Mouse (Mus musculus) heart, embryonic 10.5 days (tissue): ENCODE measurements around the gene H2afy2. TPM values are rescaled to one million over a fixed set of nuclear protein-coding genes. Genes with fewer than 3 reads are reported as not detected.

Experiments used
- DNase-seq: peaks from one replicate; pipeline ENCODE4 v3.0.0-alpha.2; 2017; ENCODE audit warnings: low spot score
- H3K27ac ChIP-seq: fragments of 300-500 bp; sonication (generic); 2 replicates; pipeline ENCODE4 v1.5.1; 2016; ENCODE audit warnings: mild to moderate bottlenecking
- H3K27me3 ChIP-seq: fragments of 300-500 bp; sonication (generic); 2 replicates; pipeline ENCODE4 v1.6.1; 2016; ENCODE audit warnings: mild to moderate bottlenecking; ENCODE audit not compliant: poor library complexity, insufficient read depth, severe bottlenecking
- H3K36me3 ChIP-seq: fragments of 300-500 bp; sonication (generic); 2 replicates; pipeline ENCODE4 v1.6.1; 2016; ENCODE audit warnings: mild to moderate bottlenecking, moderate library complexity
- H3K4me1 ChIP-seq: fragments of 300-500 bp; sonication (generic); 2 replicates; pipeline ENCODE4 v1.6.1; 2016; ENCODE audit warnings: mild to moderate bottlenecking
- H3K4me3 ChIP-seq: fragments of 300-500 bp; sonication (generic); 2 replicates; pipeline ENCODE4 v1.5.1; 2016; ENCODE audit warnings: mild to moderate bottlenecking, moderate library complexity
- H3K9me3 ChIP-seq: fragments of 300-500 bp; sonication (generic); 2 replicates; pipeline ENCODE4 v1.6.1; 2016; ENCODE audit warnings: mild to moderate bottlenecking, moderate library complexity
- WGBS: fragments of 180-500 bp; shearing (Covaris S2); methylation state at CpG from one replicate; pipeline ENCODE4 v1.1.7; 2016; 5-methylcytosine and 5-hydroxymethylcytosine counted together
- polyA plus RNA-seq: library from polyadenylated mRNA; unstranded; fragments of >200 nt; fragmentation: Nextera tagmentation; extraction: Ambion mirVana; gene quantifications from 2 replicates; pipeline ENCODE4 v1.2.1, GENCODE M21; 2016

Gene H2afy2
- polyA plus RNA-seq, 1 experiment from 2014 or later = 148 TPM

DNA sequence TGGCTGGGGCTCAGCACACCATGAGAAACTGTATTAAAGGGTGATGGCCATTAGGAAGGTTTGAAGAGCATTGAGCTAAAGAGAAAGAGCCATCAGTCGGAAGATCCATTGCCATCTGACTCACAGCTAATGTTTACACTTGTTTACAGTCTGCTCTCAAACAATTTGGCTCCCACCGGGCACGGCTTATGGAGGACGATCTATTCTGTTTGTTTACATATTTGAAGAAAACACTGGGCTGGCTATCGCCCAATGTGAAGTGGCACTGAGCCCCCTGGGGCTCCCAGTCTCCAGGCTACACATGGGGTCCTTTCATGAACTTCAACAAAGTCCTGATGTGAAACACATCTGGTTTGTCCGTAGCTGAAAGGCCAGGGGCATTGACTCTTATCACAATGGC, 17.1 kb downstream of the H2afy2 start:
- H3K36me3 ChIP-seq = peaks cover 6% of the 10 kb centered on the region; the same call in 1 of the 2 replicates
- DNase-seq = no peak
- 56% methylated on average over 6 of the region's 6 CpGs for WGBS

DNA sequence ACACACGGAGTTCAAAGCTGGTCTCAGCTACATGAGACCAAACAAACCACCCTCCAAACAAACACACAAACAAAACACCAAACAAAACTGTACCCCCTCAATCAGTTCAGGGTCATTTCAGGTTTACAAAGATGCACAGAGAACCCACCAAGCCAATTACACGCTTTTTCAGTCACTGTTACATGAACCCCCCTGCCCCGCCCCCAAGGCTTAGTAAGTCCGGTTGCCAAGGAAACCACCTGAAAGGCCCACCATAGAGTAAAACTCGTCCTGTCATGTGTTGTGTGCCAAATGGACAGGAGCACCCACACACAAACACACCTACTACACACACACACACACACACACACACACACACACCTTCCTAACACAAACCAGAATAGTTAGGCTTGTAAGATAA, 18.4 kb downstream of the H2afy2 start:
- no peaks in the 10 kb centered on the region for H3K27me3 ChIP-seq
- H3K27ac ChIP-seq = no peak overlapping the region
- H3K4me3 ChIP-seq = no peak overlapping the region
- H3K4me1 ChIP-seq = peaks cover 17% of the 10 kb centered on the region
- 0 out of 2 replicates have a peak, but pooled peaks cover 4% of the 10 kb centered on the region for H3K36me3 ChIP-seq
- 74% methylated on average over 5 of the region's 5 CpGs for WGBS
- no peak for DNase-seq
- H3K9me3 ChIP-seq = no peaks in the 10 kb centered on the region

More for the DNA sequence above, 17.1 kb downstream of the H2afy2 start:
- H3K4me1 ChIP-seq = peaks cover 17% of the 10 kb centered on the region
- no peak overlapping the region for H3K4me3 ChIP-seq
- no peaks in the 10 kb centered on the region for H3K27me3 ChIP-seq
- H3K9me3 ChIP-seq = no peaks in the 10 kb centered on the region
- H3K27ac ChIP-seq = no peak overlapping the region

DNA sequence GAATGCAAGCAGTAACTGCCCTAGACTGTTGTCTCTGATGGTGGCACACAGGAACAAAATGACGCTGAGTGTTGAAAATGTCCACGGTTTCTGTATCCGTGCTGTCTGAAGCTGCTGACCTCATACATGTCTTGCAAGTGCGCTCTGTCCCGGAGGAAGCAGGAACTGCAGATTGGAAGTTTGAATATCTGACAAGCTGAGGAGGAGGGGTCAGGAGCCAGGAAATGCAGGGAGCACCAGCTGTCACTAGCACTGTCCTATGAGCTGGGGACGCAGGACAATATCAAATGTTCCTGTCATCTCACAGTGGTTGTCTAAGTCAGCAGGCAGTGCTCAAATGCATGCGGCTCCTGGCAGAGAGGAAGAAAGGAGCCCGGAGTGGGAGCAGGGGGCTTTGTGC, 19.3 kb downstream of the H2afy2 start:
- H3K36me3 ChIP-seq = 0 out of 2 replicates have a peak, but pooled peaks cover 4% of the 10 kb centered on the region
- H3K4me3 ChIP-seq = 0 out of 2 replicates have a peak overlapping the region, but pooled peaks have one; percentile 12
- peaks cover 22% of the 10 kb centered on the region for H3K4me1 ChIP-seq
- DNase-seq = no peak
- peak overlapping the region; percentile 57 for H3K27ac ChIP-seq
- WGBS = 40% methylated on average over 8 of the region's 8 CpGs
- H3K9me3 ChIP-seq = no peaks in the 10 kb centered on the region
- no peaks in the 10 kb centered on the region for H3K27me3 ChIP-seq

DNA sequence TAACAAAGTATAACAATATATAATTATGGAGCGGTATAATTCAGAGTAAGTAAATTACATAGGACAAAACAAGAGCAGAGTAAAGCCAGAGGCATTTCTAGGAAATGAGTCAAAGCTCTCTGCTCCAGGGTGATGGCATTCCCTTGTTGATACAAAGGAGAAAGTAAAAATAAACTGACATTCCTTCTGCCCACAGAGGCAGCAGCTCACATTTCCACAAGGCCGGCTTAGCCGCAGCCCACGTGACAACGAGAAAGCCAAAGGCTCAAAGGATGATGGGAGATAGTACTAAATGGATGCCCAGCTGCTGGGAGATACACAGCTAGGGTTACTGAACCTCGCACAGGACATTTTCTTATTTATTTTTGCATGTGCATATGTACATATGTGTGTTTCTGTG, 24.1 kb downstream of the H2afy2 start:
- peaks cover 29% of the 10 kb centered on the region for H3K4me1 ChIP-seq
- H3K36me3 ChIP-seq = peaks cover 26% of the 10 kb centered on the region
- H3K4me3 ChIP-seq = no peak overlapping the region; the same call in 1 of the 2 replicates
- WGBS = 24% methylated on average over 6 of the region's 6 CpGs
- peak overlapping the region; percentile 81 for H3K27ac ChIP-seq
- peak; percentile 90 for DNase-seq
- no peaks in the 10 kb centered on the region for H3K9me3 ChIP-seq
- no peaks in the 10 kb centered on the region for H3K27me3 ChIP-seq

DNA sequence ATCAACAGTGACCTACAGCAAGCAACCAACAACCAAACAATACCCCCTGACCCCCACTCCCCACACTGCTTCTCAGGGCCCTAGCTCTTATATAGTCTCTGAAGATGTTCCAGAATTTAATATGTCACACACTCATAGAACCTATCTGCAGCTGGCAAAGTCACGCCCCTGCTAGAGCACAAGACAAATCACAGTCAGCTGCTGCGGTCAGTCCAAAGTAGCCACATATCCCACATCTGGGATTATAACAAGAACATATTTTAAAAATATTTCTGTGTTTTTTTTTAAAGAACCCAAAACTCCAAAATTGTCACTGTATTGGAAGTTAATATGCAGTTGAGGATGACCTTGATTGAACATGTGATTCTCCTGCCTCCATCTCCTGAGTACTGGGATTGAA, 25.0 kb downstream of the H2afy2 start:
- H3K27ac ChIP-seq = peak overlapping the region; percentile 81; the same call in 1 of the 2 replicates
- peaks cover 35% of the 10 kb centered on the region for H3K36me3 ChIP-seq
- H3K27me3 ChIP-seq = no peaks in the 10 kb centered on the region
- H3K4me1 ChIP-seq = peaks cover 21% of the 10 kb centered on the region
- WGBS = 95% methylated on average over 2 of the region's 2 CpGs
- H3K9me3 ChIP-seq = no peaks in the 10 kb centered on the region
- DNase-seq = no peak
- no peak overlapping the region for H3K4me3 ChIP-seq

DNA sequence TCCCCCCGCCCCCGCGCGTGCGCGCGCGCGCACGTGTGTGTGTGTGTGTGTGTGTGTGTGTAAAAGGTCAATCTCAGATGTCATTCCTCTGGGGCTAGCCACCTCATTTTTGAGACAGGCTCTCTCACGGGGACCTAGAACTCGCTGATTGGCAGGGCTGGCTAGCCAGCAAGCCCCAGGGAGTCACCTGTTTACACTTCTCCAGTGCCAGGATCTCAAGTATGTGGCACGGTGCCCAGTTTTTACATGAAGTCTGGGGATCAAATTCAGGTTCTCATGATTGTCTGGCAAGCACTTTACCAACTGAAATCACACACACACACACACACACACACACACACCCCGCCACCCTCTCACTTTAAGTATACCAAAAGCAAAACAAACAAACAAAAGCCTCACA, 26.9 kb downstream of the H2afy2 start:
- H3K27me3 ChIP-seq = no peaks in the 10 kb centered on the region
- no peak overlapping the region for H3K27ac ChIP-seq
- H3K4me1 ChIP-seq = peaks cover 21% of the 10 kb centered on the region
- WGBS = 89% methylated on average over 14 of the region's 14 CpGs
- no peak for DNase-seq
- H3K36me3 ChIP-seq = peaks cover 52% of the 10 kb centered on the region
- no peak overlapping the region for H3K4me3 ChIP-seq
- H3K9me3 ChIP-seq = no peaks in the 10 kb centered on the region

DNA sequence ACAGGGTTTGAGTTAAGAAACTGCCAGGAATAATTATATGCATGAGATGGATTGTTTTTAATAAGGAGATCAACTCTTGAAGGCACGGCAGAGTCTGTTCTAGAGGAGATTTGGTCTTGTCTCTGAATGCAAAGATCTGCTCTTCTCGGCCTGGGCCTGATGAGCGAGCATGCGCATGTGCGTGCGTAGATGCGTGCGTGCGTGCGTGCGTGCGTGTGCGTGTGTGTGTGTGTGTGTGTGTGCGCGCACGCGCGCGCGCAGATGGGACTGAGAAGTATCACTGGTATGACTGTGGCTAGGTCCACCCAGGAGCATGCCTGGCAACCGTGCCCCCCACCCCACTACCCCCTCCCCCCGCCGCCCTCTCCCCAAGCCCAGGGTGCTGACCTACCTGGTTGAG, 30.9 kb downstream of the H2afy2 start:
- no peaks in the 10 kb centered on the region for H3K27me3 ChIP-seq
- no peak overlapping the region for H3K27ac ChIP-seq
- no peaks in the 10 kb centered on the region for H3K9me3 ChIP-seq
- H3K4me1 ChIP-seq = peaks cover 8% of the 10 kb centered on the region; the same call in 1 of the 2 replicates
- DNase-seq = no peak
- WGBS = 96% methylated on average over 23 of the region's 23 CpGs
- H3K4me3 ChIP-seq = no peak overlapping the region
- H3K36me3 ChIP-seq = peaks cover 88% of the 10 kb centered on the region

DNA sequence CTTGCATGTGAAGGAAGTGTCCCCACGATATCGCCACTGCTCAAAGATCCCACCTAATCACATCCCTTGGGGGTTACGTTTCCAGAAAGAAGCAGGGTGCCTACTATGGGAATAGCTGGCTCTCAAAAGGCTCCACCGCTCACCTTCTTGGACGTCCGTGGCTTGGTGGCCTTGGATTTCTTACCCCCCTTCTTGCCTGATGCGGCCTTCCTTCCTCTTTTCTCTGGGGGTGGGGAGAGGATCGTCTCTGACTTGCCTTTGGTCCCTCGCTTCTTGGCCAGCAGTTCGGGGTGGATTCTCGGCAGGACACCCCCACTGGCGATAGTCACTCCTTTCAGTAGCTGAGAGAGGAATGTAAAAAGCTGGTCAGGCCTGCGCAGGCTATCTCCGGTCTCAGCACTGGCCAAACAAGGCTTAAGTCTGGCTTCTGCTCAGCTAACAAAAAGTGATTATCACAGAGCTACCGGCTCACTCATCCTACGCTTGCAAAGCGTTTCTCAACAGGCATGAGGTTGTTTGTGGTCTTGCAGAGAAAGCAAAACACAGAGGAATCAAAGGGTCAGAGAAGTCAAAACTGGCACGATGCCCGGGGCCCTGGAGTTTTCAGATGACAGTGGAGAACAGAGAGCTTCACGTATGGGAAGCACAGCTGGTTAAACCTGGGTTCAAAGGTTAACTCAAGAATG, 32.3 kb downstream of the H2afy2 start:
- H3K36me3 ChIP-seq = peaks cover 93% of the 10 kb centered on the region
- WGBS = 83% methylated on average over 20 of the region's 20 CpGs
- H3K27ac ChIP-seq = no peak overlapping the region

DNA sequence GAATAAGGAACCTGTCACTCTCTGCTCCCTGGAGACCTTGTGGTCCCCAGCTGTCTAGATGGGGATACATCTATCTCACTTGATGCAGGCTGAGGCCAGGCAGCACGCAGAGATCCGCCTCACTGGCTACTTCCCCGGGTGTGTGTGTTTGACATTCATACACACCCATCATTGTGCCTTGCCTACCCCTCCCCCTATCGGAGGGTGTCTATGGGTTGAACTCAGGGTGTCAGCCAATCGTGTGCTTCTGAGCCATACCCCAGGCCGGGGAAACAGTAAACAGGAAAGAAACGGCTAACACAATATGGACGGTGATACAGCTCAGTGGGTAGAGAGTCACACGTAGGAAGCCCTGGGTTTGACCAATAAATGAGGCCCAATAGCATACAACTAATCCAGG, 33.9 kb downstream of the H2afy2 start:
- peaks cover 95% of the 10 kb centered on the region for H3K36me3 ChIP-seq
- WGBS = 88% methylated on average over 9 of the region's 9 CpGs

More for the DNA sequence above, 32.3 kb downstream of the H2afy2 start:
- DNase-seq = no peak
- H3K27me3 ChIP-seq = no peaks in the 10 kb centered on the region
- no peak overlapping the region for H3K4me3 ChIP-seq
- H3K4me1 ChIP-seq = no peaks in the 10 kb centered on the region
- H3K9me3 ChIP-seq = no peaks in the 10 kb centered on the region

DNA sequence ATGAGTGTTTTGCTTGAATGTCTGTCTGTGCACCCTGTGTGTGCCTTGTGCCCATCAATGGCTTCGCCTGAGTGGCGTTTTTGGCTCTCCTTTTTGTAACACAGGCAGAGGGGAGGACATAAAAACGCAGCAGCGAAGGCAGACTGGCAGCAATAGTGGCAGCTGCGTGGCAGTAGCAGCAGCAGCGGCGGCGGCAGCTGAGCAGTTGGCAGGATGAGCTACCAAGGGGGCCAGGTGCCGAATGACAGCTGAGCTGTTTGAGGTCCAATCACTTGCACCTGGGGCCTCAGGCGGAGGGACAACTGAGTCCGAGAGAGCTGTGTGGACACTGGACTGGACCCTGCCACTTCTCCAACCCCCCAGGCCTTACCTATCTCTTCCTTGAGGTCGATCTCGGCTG, 36.6 kb downstream of the H2afy2 start:
- no peaks in the 10 kb centered on the region for H3K27me3 ChIP-seq
- H3K4me3 ChIP-seq = no peak overlapping the region
- H3K27ac ChIP-seq = no peak overlapping the region
- no peak for DNase-seq
- peaks cover 96% of the 10 kb centered on the region for H3K36me3 ChIP-seq
- no peaks in the 10 kb centered on the region for H3K4me1 ChIP-seq
- peaks cover 6% of the 10 kb centered on the region for H3K9me3 ChIP-seq
- WGBS = 93% methylated on average over 13 of the region's 13 CpGs

More for the DNA sequence above, 33.9 kb downstream of the H2afy2 start:
- H3K27me3 ChIP-seq = no peaks in the 10 kb centered on the region
- H3K4me3 ChIP-seq = no peak overlapping the region
- peaks cover 5% of the 10 kb centered on the region for H3K9me3 ChIP-seq
- no peak for DNase-seq
- H3K4me1 ChIP-seq = no peaks in the 10 kb centered on the region
- no peak overlapping the region for H3K27ac ChIP-seq

DNA sequence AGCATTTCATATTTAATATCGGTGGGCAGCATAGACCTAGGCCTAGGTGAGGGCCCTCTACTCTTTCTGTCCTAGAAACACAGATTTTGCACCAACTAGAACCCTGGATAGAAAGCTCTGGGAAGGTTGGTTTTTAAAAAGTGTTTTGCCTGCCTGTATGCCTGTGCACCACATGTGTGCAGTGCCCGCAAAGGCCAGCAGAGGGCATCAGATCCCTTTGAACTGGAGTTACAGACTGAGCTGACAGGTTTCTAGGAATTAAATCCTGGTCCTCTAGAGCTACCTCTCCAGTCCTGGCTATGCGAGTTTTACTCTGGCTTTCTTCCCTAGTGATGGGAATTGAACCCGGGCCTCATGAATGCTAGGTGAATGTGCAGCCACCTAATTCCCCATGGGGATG, 38.8 kb downstream of the H2afy2 start:
- peaks cover 97% of the 10 kb centered on the region for H3K36me3 ChIP-seq

DNA sequence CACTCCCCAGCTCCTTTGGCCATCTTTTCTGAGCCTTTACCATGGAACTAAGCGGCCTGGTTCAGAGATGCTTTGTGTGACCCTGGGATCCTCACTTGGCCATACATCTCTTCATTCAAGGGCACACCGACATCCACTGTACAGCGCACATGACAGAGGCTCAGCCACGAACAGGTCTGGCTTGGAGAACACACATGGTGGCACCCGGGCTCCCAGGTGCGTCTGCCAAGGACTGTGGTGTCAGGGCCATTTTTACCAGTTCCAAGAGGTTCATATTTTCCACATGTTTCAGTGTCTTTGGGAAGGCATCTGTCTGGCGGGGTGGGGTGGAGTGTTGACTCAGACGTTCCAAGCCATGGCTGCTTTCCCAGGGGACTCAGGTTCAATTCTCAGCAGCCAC, 41.6 kb downstream of the H2afy2 start:
- Histone ChIP-seq H3K4me1 (no peaks in the 10 kb centered on the region), H3K9me3 (peaks cover 6% of the 10 kb centered on the region), H3K36me3 (peaks cover 99% of the 10 kb centered on the region), H3K4me3 (no peak overlapping the region), H3K27ac (no peak overlapping the region), H3K27me3 (no peaks in the 10 kb centered on the region)
- DNase-seq = no peak
- WGBS = 90% methylated on average over 8 of the region's 8 CpGs

More for the DNA sequence above, 38.8 kb downstream of the H2afy2 start:
- no peak overlapping the region for H3K4me3 ChIP-seq
- WGBS = 85% methylated on average over 4 of the region's 4 CpGs
- peaks cover 6% of the 10 kb centered on the region for H3K9me3 ChIP-seq
- no peaks in the 10 kb centered on the region for H3K27me3 ChIP-seq
- H3K4me1 ChIP-seq = no peaks in the 10 kb centered on the region
- no peak for DNase-seq
- no peak overlapping the region for H3K27ac ChIP-seq

DNA sequence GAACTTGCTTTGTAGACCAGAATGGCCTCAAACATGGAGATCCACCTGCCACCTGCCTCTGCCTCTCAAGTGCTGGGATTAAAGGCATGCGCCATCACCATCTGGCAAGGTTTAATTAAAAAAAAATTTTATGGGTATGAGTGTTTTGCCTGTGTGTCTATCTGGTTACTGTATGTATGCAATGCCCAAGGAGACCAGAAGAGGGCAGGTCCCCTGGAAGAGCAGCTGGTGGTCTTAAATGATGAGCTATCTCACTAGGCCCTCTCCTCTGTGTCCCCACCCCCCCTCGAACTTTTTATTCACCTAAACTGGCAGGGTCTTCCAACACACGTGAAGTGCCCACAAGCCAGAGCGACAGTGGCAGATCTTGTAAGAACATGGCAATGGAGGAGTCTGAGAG, 42.1 kb downstream of the H2afy2 start:
- 86% methylated on average over 4 of the region's 4 CpGs for WGBS
- no peaks in the 10 kb centered on the region for H3K4me1 ChIP-seq
- no peak overlapping the region for H3K4me3 ChIP-seq
- no peaks in the 10 kb centered on the region for H3K27me3 ChIP-seq
- H3K36me3 ChIP-seq = peaks cover 99% of the 10 kb centered on the region
- H3K9me3 ChIP-seq = peaks cover 6% of the 10 kb centered on the region
- DNase-seq = no peak
- no peak overlapping the region for H3K27ac ChIP-seq

DNA sequence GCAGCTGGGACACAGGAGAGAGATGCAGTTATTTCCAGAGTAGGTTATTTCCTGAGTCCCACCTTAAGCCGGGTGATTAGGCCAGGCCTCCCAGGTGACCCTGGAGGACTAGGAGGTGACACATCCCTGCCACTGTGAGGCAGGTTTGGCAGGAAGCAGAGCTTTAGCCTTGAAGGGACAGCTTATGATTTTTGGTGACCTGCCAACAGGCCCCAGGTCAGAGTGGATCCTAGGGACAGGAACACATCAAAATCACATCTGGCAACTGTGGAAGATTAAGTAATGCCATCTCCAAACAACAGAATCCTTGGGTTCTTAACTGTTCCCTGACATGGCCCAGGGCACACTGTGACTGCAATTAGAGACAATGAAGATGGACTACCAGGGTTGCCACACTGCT, 42.6 kb downstream of the H2afy2 start:
- WGBS = 73% methylated on average over 1 of the region's 1 CpGs
- no peak for DNase-seq
- no peak overlapping the region for H3K4me3 ChIP-seq
- peaks cover 6% of the 10 kb centered on the region for H3K9me3 ChIP-seq
- peaks cover 99% of the 10 kb centered on the region for H3K36me3 ChIP-seq
- no peaks in the 10 kb centered on the region for H3K4me1 ChIP-seq
- no peaks in the 10 kb centered on the region for H3K27me3 ChIP-seq
- H3K27ac ChIP-seq = no peak overlapping the region
